In the genomic region with DNA sequence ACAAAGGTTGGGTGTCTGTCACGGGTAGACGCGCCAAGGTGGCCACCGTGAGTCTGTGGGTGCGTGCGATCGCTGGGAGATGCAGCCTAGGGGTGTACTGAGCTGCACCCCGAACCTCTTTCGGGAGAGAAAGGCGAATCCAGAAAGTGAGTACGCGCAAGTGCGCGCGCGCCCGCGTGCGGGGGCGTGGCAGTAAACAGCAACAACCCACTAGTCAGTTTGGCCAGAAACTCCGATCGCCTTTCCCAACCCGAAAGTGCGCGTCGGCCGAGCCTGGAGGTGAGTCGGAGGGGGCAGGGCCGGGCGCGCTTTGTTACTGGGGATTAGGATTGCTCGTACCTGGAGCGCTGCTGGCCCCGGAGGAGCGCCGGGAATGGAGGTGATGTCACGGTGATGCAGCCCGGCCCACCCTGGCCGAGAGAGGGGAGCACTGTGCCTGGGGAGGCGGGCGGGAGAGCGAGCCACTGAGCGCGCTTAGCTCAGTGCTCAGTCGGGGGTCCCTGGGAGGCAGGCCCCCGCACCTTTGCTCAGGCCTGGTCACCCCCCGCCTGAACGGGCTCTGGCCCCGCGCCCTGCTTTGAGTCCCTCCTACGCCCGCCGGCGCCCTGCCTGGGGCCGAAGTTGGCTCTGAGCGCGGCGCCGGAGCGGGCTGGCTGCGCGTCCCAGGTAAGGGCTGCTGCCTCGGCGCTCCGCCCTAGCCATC, we compare ENCODE assay signal across 8 mouse cellular contexts. TPM values are rescaled to one million over a fixed set of nuclear protein-coding genes. Genes with fewer than 3 reads are reported as not detected.
A peak's percentile ranks its signal among the peaks of the same experiment; 100 is the strongest.
DNase-seq lines count a peak whose midpoint lies in the region; ATAC-seq lines count a peak whose summit lies in the region.

No protein-coding gene starts in this region.

- H3K27ac ChIP-seq in forebrain, embryonic 10.5 days, result peak overlapping the region; percentile 89
- peak overlapping the region; percentile 81 for H3K27ac ChIP-seq in heart, embryonic 15.5 days

- WGBS in forebrain, embryonic 10.5 days, result under 1% methylated on average over 65 of the region's 65 CpGs
- WGBS in heart, embryonic 15.5 days, result under 1% methylated on average over 63 of the region's 65 CpGs

- H3K4me2 ChIP-seq in heart, embryonic 15.5 days, result peak overlapping the region; percentile 99

- H3K9ac ChIP-seq in heart, embryonic 15.5 days, result peak overlapping the region; percentile 76

- H3K27me3 ChIP-seq in forebrain, embryonic 10.5 days (ENCODE audit: poor library complexity, severe bottlenecking), result peaks cover 65% of the 10 kb centered on the region
- peaks cover 10% of the 10 kb centered on the region; the same call in 1 of the 2 replicates for H3K27me3 ChIP-seq in heart, embryonic 15.5 days

- H3K4me3 ChIP-seq in forebrain, embryonic 10.5 days, result peak overlapping the region; percentile 78
- peak overlapping the region; percentile 81 for H3K4me3 ChIP-seq in heart, embryonic 15.5 days

- peak; percentile 56 for ATAC-seq in heart, embryonic 15.5 days (replicated peaks; ENCODE audit: insufficient number of reproducible peaks, insufficient read depth, low FRiP score, low read depth)

- peaks cover 58% of the 10 kb centered on the region for H3K4me1 ChIP-seq in forebrain, embryonic 10.5 days
- H3K4me1 ChIP-seq in heart, embryonic 15.5 days (replicated peaks), result peaks cover 29% of the 10 kb centered on the region

- DNase-seq in ES-CJ7 (ENCODE audit: low read depth, low spot score), result peak; percentile 75
- peak; percentile 92 for DNase-seq in brain, adult 2 months (ENCODE audit: low read depth, low spot score)
- peak; percentile 65 for DNase-seq in forebrain, embryonic 10.5 days (ENCODE audit: extremely low spot score, low spot score)
- peak; percentile 90 for DNase-seq in kidney, postnatal 10 days
- DNase-seq in lung, postnatal 10 days, result peak; percentile 78
- DNase-seq in ovary, postnatal 14 days (ENCODE audit: low spot score), result peak; percentile 67
- DNase-seq in adipocyte (ENCODE audit: low spot score), result no peak

- no peaks in the 10 kb centered on the region for H3K36me3 ChIP-seq in forebrain, embryonic 10.5 days (replicated peaks)
- H3K36me3 ChIP-seq in heart, embryonic 15.5 days, result no peaks in the 10 kb centered on the region

- H3K9me3 ChIP-seq in forebrain, embryonic 10.5 days, result no peaks in the 10 kb centered on the region
- H3K9me3 ChIP-seq in heart, embryonic 15.5 days (replicated peaks), result no peaks in the 10 kb centered on the region

RNA-seq across cellular contexts. Expression of a gene that starts 0.8 kb away (rescaled TPM):
- polyA plus RNA-seq in forebrain, embryonic 10.5 days (2016; fragmentation: Nextera tagmentation; extraction: Ambion mirVana), result 31.7 and 32.3 TPM in 2 replicates
- 12.4 and 19.8 TPM in 2 replicates for polyA plus RNA-seq in heart, embryonic 15.5 days (2015; fragmentation: Nextera tagmentation; extraction: Ambion mirVana)

RNA-seq across cellular contexts. Expression of a gene that starts 38.1 kb away (rescaled TPM):
- polyA plus RNA-seq in forebrain, embryonic 10.5 days (2016; fragmentation: Nextera tagmentation; extraction: Ambion mirVana), result 0.42 and 1.3 TPM in 2 replicates
- 0.82 and 2.2 TPM in 2 replicates for polyA plus RNA-seq in heart, embryonic 15.5 days (2015; fragmentation: Nextera tagmentation; extraction: Ambion mirVana)

RNA-seq across cellular contexts. Expression of a gene that starts 53.0 kb away (rescaled TPM):
- 0.21 TPM in 1 of 2 replicates, not detected in the other for polyA plus RNA-seq in forebrain, embryonic 10.5 days (2016; fragmentation: Nextera tagmentation; extraction: Ambion mirVana)
- polyA plus RNA-seq in heart, embryonic 15.5 days (2015; fragmentation: Nextera tagmentation; extraction: Ambion mirVana), result not detected in 2 replicates

RNA-seq across cellular contexts. Expression of a gene that starts 56.0 kb away (rescaled TPM):
- polyA plus RNA-seq in forebrain, embryonic 10.5 days (2016; fragmentation: Nextera tagmentation; extraction: Ambion mirVana), result 20.7 and 20.8 TPM in 2 replicates
- 0.08 and 0.46 TPM in 2 replicates for polyA plus RNA-seq in heart, embryonic 15.5 days (2015; fragmentation: Nextera tagmentation; extraction: Ambion mirVana)
